Mouse (Mus musculus): ENCODE measurements around the gene Gk5. TPM values are rescaled to one million over a fixed set of nuclear protein-coding genes. Genes with fewer than 3 reads are reported as not detected.
"Not testable (repeated sequence)": the region's sequence is repeated elsewhere in the genome, so short reads cannot be mapped to it uniquely, and the experiment has no call there.

The Gk5 gene
- polyA plus RNA-seq, 1 experiment from 2014 or later, result 4.1 TPM

- H3K27me3 ChIP-seq (ENCODE audit: control insufficient read depth, insufficient read depth, low read length), result no peaks in the 10 kb centered on the region
- WGBS, result 62% methylated on average over 3 of the region's 3 CpGs
- no peak overlapping the region for H3K4me3 ChIP-seq (ENCODE audit: low read depth, low read length)
- no peaks in the 10 kb centered on the region for H3K36me3 ChIP-seq (ENCODE audit: control insufficient read depth, insufficient read depth, low read length)
- H3K9me3 ChIP-seq (ENCODE audit: control insufficient read depth, low read length), result no peaks in the 10 kb centered on the region
- H3K4me1 ChIP-seq (ENCODE audit: control insufficient read depth, insufficient read depth, low read length), result no peaks in the 10 kb centered on the region
- no peak overlapping the region for H3K27ac ChIP-seq (replicated peaks; ENCODE audit: low read depth, low read length)
- ATAC-seq (ENCODE audit: insufficient number of reproducible peaks, low FRiP score, low TSS enrichment, low read depth) (no peak), DNase-seq (ENCODE audit: low spot score) (no peak)
- H3K4me2 ChIP-seq (ENCODE audit: low read depth, severe bottlenecking), result no peak overlapping the region
- H3K9ac ChIP-seq (ENCODE audit: low read length), result no peak overlapping the region
These were observed 39.9 kb downstream of the Gk5 start for GRCm38 (mm10) chr9:96159047-96159446.

GRCm38 (mm10) chr9:96160767-96161166 lies 41.6 kb downstream of the Gk5 start:
- H3K9ac ChIP-seq (ENCODE audit: low read length), result no peak overlapping the region
- WGBS, result 84% methylated on average over 3 of the region's 3 CpGs
- DNase-seq (ENCODE audit: low spot score) (no peak), ATAC-seq (ENCODE audit: insufficient number of reproducible peaks, low FRiP score, low TSS enrichment, low read depth) (no peak)
- no peaks in the 10 kb centered on the region for H3K27me3 ChIP-seq (ENCODE audit: control insufficient read depth, insufficient read depth, low read length)
- no peak overlapping the region for H3K27ac ChIP-seq (replicated peaks; ENCODE audit: low read depth, low read length)
- H3K4me1 ChIP-seq (ENCODE audit: control insufficient read depth, insufficient read depth, low read length), result no peaks in the 10 kb centered on the region
- no peak overlapping the region for H3K4me3 ChIP-seq (ENCODE audit: low read depth, low read length)
- no peaks in the 10 kb centered on the region for H3K9me3 ChIP-seq (ENCODE audit: control insufficient read depth, low read length)
- H3K36me3 ChIP-seq (ENCODE audit: control insufficient read depth, insufficient read depth, low read length), result no peaks in the 10 kb centered on the region
- no peak overlapping the region for H3K4me2 ChIP-seq (ENCODE audit: low read depth, severe bottlenecking)

GRCm38 (mm10) chr9:96162421-96162820 lies 43.3 kb downstream of the Gk5 start:
- no peak overlapping the region for H3K4me2 ChIP-seq (ENCODE audit: low read depth, severe bottlenecking)
- H3K9ac ChIP-seq (ENCODE audit: low read length), result no peak overlapping the region
- no peaks in the 10 kb centered on the region for H3K9me3 ChIP-seq (ENCODE audit: control insufficient read depth, low read length)
- H3K27ac ChIP-seq (replicated peaks; ENCODE audit: low read depth, low read length), result no peak overlapping the region
- ATAC-seq (ENCODE audit: insufficient number of reproducible peaks, low FRiP score, low TSS enrichment, low read depth) (no peak), DNase-seq (ENCODE audit: low spot score) (no peak)
- H3K4me1 ChIP-seq (ENCODE audit: control insufficient read depth, insufficient read depth, low read length), result no peaks in the 10 kb centered on the region
- no peaks in the 10 kb centered on the region for H3K27me3 ChIP-seq (ENCODE audit: control insufficient read depth, insufficient read depth, low read length)
- H3K4me3 ChIP-seq (ENCODE audit: low read depth, low read length), result no peak overlapping the region
- 67% methylated on average over 5 of the region's 5 CpGs for WGBS
- H3K36me3 ChIP-seq (ENCODE audit: control insufficient read depth, insufficient read depth, low read length), result no peaks in the 10 kb centered on the region

GRCm38 (mm10) chr9:96163443-96163842 lies 44.3 kb downstream of the Gk5 start:
- DNase-seq (ENCODE audit: low spot score) (no peak), ATAC-seq (ENCODE audit: insufficient number of reproducible peaks, low FRiP score, low TSS enrichment, low read depth) (no peak)
- Histone ChIP-seq H3K27me3 (ENCODE audit: control insufficient read depth, insufficient read depth, low read length) (no peaks in the 10 kb centered on the region), H3K9me3 (ENCODE audit: control insufficient read depth, low read length) (no peaks in the 10 kb centered on the region), H3K4me2 (ENCODE audit: low read depth, severe bottlenecking) (no peak overlapping the region), H3K4me1 (ENCODE audit: control insufficient read depth, insufficient read depth, low read length) (no peaks in the 10 kb centered on the region), H3K4me3 (ENCODE audit: low read depth, low read length) (no peak overlapping the region), H3K9ac (ENCODE audit: low read length) (no peak overlapping the region), H3K36me3 (ENCODE audit: control insufficient read depth, insufficient read depth, low read length) (no peaks in the 10 kb centered on the region), H3K27ac (replicated peaks; ENCODE audit: low read depth, low read length) (no peak overlapping the region)
- WGBS, result 96% methylated on average over 7 of the region's 7 CpGs

GRCm38 (mm10) chr9:96163983-96164382 lies 44.8 kb downstream of the Gk5 start:
- not testable (repeated sequence) for H3K4me3 ChIP-seq (ENCODE audit: low read depth, low read length); DNase-seq (ENCODE audit: low spot score); H3K36me3 ChIP-seq (ENCODE audit: control insufficient read depth, insufficient read depth, low read length); H3K4me1 ChIP-seq (ENCODE audit: control insufficient read depth, insufficient read depth, low read length); ATAC-seq (ENCODE audit: insufficient number of reproducible peaks, low FRiP score, low TSS enrichment, low read depth); H3K27me3 ChIP-seq (ENCODE audit: control insufficient read depth, insufficient read depth, low read length); H3K9ac ChIP-seq (ENCODE audit: low read length); H3K9me3 ChIP-seq (ENCODE audit: control insufficient read depth, low read length); H3K27ac ChIP-seq (replicated peaks; ENCODE audit: low read depth, low read length); H3K4me2 ChIP-seq (ENCODE audit: low read depth, severe bottlenecking)
- 98% methylated on average over 13 of the region's 15 CpGs for WGBS

GRCm38 (mm10) chr9:96167168-96167585 lies 48.0 kb downstream of the Gk5 start:
- H3K27ac ChIP-seq (replicated peaks; ENCODE audit: low read depth, low read length), result no peak overlapping the region

GRCm38 (mm10) chr9:96170600-96170999 lies 51.4 kb downstream of the Gk5 start:
- Histone ChIP-seq H3K9me3 (ENCODE audit: control insufficient read depth, low read length) (no peaks in the 10 kb centered on the region), H3K27ac (replicated peaks; ENCODE audit: low read depth, low read length) (no peak overlapping the region), H3K4me2 (ENCODE audit: low read depth, severe bottlenecking) (no peak overlapping the region), H3K9ac (ENCODE audit: low read length) (no peak overlapping the region), H3K27me3 (ENCODE audit: control insufficient read depth, insufficient read depth, low read length) (no peaks in the 10 kb centered on the region), H3K36me3 (ENCODE audit: control insufficient read depth, insufficient read depth, low read length) (peaks cover 2% of the 10 kb centered on the region; the same call in 1 of the 2 replicates), H3K4me3 (ENCODE audit: low read depth, low read length) (no peak overlapping the region), H3K4me1 (ENCODE audit: control insufficient read depth, insufficient read depth, low read length) (no peaks in the 10 kb centered on the region)
- WGBS, result 65% methylated on average over 3 of the region's 3 CpGs
- ATAC-seq (ENCODE audit: insufficient number of reproducible peaks, low FRiP score, low TSS enrichment, low read depth) (no peak), DNase-seq (ENCODE audit: low spot score) (peak; percentile 23)

More at GRCm38 (mm10) chr9:96167168-96167585, 48.0 kb downstream of the Gk5 start:
- no peak overlapping the region for H3K4me3 ChIP-seq (ENCODE audit: low read depth, low read length)
- no peaks in the 10 kb centered on the region for H3K27me3 ChIP-seq (ENCODE audit: control insufficient read depth, insufficient read depth, low read length)
- 39% methylated on average over 5 of the region's 5 CpGs for WGBS
- no peak overlapping the region for H3K9ac ChIP-seq (ENCODE audit: low read length)
- H3K9me3 ChIP-seq (ENCODE audit: control insufficient read depth, low read length), result no peaks in the 10 kb centered on the region
- H3K36me3 ChIP-seq (ENCODE audit: control insufficient read depth, insufficient read depth, low read length), result no peaks in the 10 kb centered on the region
- H3K4me2 ChIP-seq (ENCODE audit: low read depth, severe bottlenecking), result no peak overlapping the region
- DNase-seq (ENCODE audit: low spot score) (peak; percentile 91), ATAC-seq (ENCODE audit: insufficient number of reproducible peaks, low FRiP score, low TSS enrichment, low read depth) (peak; percentile 62; the same call in 1 of the 2 replicates)
- no peaks in the 10 kb centered on the region for H3K4me1 ChIP-seq (ENCODE audit: control insufficient read depth, insufficient read depth, low read length)

GRCm38 (mm10) chr9:96184909-96185308 lies 65.7 kb downstream of the Gk5 start:
- Histone ChIP-seq H3K4me3 (ENCODE audit: low read depth, low read length) (no peak overlapping the region), H3K27me3 (ENCODE audit: control insufficient read depth, insufficient read depth, low read length) (no peaks in the 10 kb centered on the region), H3K9me3 (ENCODE audit: control insufficient read depth, low read length) (no peaks in the 10 kb centered on the region), H3K4me1 (ENCODE audit: control insufficient read depth, insufficient read depth, low read length) (no peaks in the 10 kb centered on the region), H3K4me2 (ENCODE audit: low read depth, severe bottlenecking) (no peak overlapping the region), H3K36me3 (ENCODE audit: control insufficient read depth, insufficient read depth, low read length) (no peaks in the 10 kb centered on the region), H3K27ac (replicated peaks; ENCODE audit: low read depth, low read length) (no peak overlapping the region), H3K9ac (ENCODE audit: low read length) (no peak overlapping the region)
- WGBS, result 85% methylated on average over 4 of the region's 4 CpGs
- no peak for DNase-seq (ENCODE audit: low spot score)
- ATAC-seq (ENCODE audit: insufficient number of reproducible peaks, low FRiP score, low TSS enrichment, low read depth), result no peak

GRCm38 (mm10) chr9:96186701-96187100 lies 67.5 kb downstream of the Gk5 start:
- no peak for ATAC-seq (ENCODE audit: insufficient number of reproducible peaks, low FRiP score, low TSS enrichment, low read depth)
- Histone ChIP-seq H3K4me2 (ENCODE audit: low read depth, severe bottlenecking) (no peak overlapping the region), H3K27ac (replicated peaks; ENCODE audit: low read depth, low read length) (no peak overlapping the region), H3K4me1 (ENCODE audit: control insufficient read depth, insufficient read depth, low read length) (no peaks in the 10 kb centered on the region), H3K4me3 (ENCODE audit: low read depth, low read length) (no peak overlapping the region), H3K27me3 (ENCODE audit: control insufficient read depth, insufficient read depth, low read length) (no peaks in the 10 kb centered on the region), H3K9me3 (ENCODE audit: control insufficient read depth, low read length) (no peaks in the 10 kb centered on the region), H3K9ac (ENCODE audit: low read length) (no peak overlapping the region), H3K36me3 (ENCODE audit: control insufficient read depth, insufficient read depth, low read length) (no peaks in the 10 kb centered on the region)
- WGBS, result 80% methylated on average over 7 of the region's 7 CpGs
- no peak for DNase-seq (ENCODE audit: low spot score)
